Mouse (Mus musculus): ENCODE results near the gene BB287469.
"Not testable (repeated sequence)": the region's sequence is repeated elsewhere in the genome, so short reads cannot be mapped to it uniquely, and the experiment has no call there.

Gene BB287469

GRCm38 (mm10) chr12:87816277-87816676, at the start of gene BB287469:
TSS of gene BB287469 (plus strand) at chr12:87816577.
- in situ Hi-C loops (cut with MboI), result not testable (repeated sequence)

- in situ Hi-C loops (cut with MboI), result not testable (repeated sequence)
These were observed 40.7 kb upstream of the BB287469 start, which contains the start of gene Gm21319 for GRCm38 (mm10) chr12:87775655-87776054. TSS of gene Gm21319 (minus strand) at chr12:87775755.

- in situ Hi-C loops (cut with MboI), result not testable (repeated sequence)
These were observed 21.2 kb upstream of the BB287469 start, which contains the start of gene Gm21936 for GRCm38 (mm10) chr12:87795212-87795611. TSS of gene Gm21936 (plus strand) at chr12:87795512.

GRCm38 (mm10) chr12:87797971-87798370, 18.4 kb upstream of the BB287469 start:
- in situ Hi-C loops (cut with MboI), result not testable (repeated sequence)

- in situ Hi-C loops (cut with MboI), result not testable (repeated sequence)
These were observed 25.9 kb downstream of the BB287469 start, which contains the start of gene Gm2001 for GRCm38 (mm10) chr12:87842239-87842638. TSS of gene Gm2001 (minus strand) at chr12:87842339.

- in situ Hi-C loops (cut with MboI), result not testable (repeated sequence)
These were observed 34.3 kb downstream of the BB287469 start for GRCm38 (mm10) chr12:87850657-87851056.

- in situ Hi-C loops (cut with MboI), result not testable (repeated sequence)
These were observed 39.7 kb downstream of the BB287469 start for GRCm38 (mm10) chr12:87856067-87856466.

- in situ Hi-C loops (cut with MboI), result not testable (repeated sequence)
These were observed 45.6 kb downstream of the BB287469 start for GRCm38 (mm10) chr12:87861740-87862692.

- in situ Hi-C loops (cut with MboI), result not testable (repeated sequence)
These were observed 47.3 kb downstream of the BB287469 start for GRCm38 (mm10) chr12:87863638-87864037.

GRCm38 (mm10) chr12:87864048-87864447, 47.7 kb downstream of the BB287469 start:
- in situ Hi-C loops (cut with MboI), result not testable (repeated sequence)

Measured in mature B cell (primary cell).